Mouse (Mus musculus) adrenal gland, postnatal 10 days (tissue): ENCODE data around the gene Prmt2. TPM values are rescaled to one million over a fixed set of nuclear protein-coding genes. Genes with fewer than 3 reads are reported as not detected.

ENCODE experiments used
- DNase-seq: peaks from one replicate; pipeline ENCODE4 v3.0.0; 2021; ENCODE audit warnings: mixed read lengths
- long read RNA-seq, 2 experiments: library from polyadenylated mRNA; stranded (forward); transcript quantifications; one replicate each; pipeline ENCODE4 v2.0.0; 2021
- total RNA-seq, 2 experiments: library from RNA; stranded (reverse); gene quantifications; 2 replicates each; pipeline ENCODE4 v1.2.3; 2021

Prmt2 gene
- 10 to 100 TPM; 17.5 to 18.5 TPM for total RNA-seq
- long read RNA-seq, experiment 1, transcript Prmt2-202 (11 exons, 2,052 nt): minor isoform, 21 of 80 reads
- long read RNA-seq, experiment 1, transcript Prmt2-201 (11 exons, 2,016 nt): major isoform, 46 of 80 reads
- long read RNA-seq, experiment 1, partial matches to known transcripts: 6 of 80 reads
- long read RNA-seq, experiment 1, other reads (novel, unspliced or antisense): 4 of 80 reads
- long read RNA-seq, experiment 2, transcript Prmt2-202 (11 exons, 2,052 nt): minor isoform, 6 of 45 reads
- long read RNA-seq, experiment 2, transcript Prmt2-201 (11 exons, 2,016 nt): major isoform, 28 of 45 reads
- long read RNA-seq, experiment 2, partial matches to known transcripts: 6 of 45 reads
- long read RNA-seq, experiment 2, other reads (novel, unspliced or antisense): 4 of 45 reads

- DNase-seq: peak; percentile 93
Observed at GRCm38 (mm10) chr10:76237341-76238225, at the start of gene Prmt2. Gene Prmt2, minus strand, starts transcription at chr10:76237865.

- DNase-seq: no peak
Observed at GRCm38 (mm10) chr10:76278541-76279097, 41.0 kb upstream of the Prmt2 start.

- no peak for DNase-seq
Observed at GRCm38 (mm10) chr10:76275256-76275655, 37.6 kb upstream of the Prmt2 start.

GRCm38 (mm10) chr10:76271238-76271637, 33.6 kb upstream of the Prmt2 start:
- DNase-seq: peak; percentile 48

GRCm38 (mm10) chr10:76262431-76262830, 24.8 kb upstream of the Prmt2 start:
- no peak for DNase-seq

GRCm38 (mm10) chr10:76261447-76261846, 23.8 kb upstream of the Prmt2 start:
- no peak for DNase-seq

GRCm38 (mm10) chr10:76260358-76261059, 22.8 kb upstream of the Prmt2 start:
- DNase-seq: no peak

GRCm38 (mm10) chr10:76259566-76260232, 22.0 kb upstream of the Prmt2 start:
- DNase-seq: no peak

- DNase-seq: peak; percentile 78
Observed at GRCm38 (mm10) chr10:76257719-76258390, 20.2 kb upstream of the Prmt2 start.

GRCm38 (mm10) chr10:76257231-76257630, 19.6 kb upstream of the Prmt2 start:
- no peak for DNase-seq

GRCm38 (mm10) chr10:76255617-76256016, 18.0 kb upstream of the Prmt2 start:
- peak; percentile 56 for DNase-seq

GRCm38 (mm10) chr10:76253536-76253935, 15.9 kb upstream of the Prmt2 start, which contains the start of gene S100b:
Gene S100b, plus strand, starts transcription at chr10:76253853.
- peak; percentile 62 for DNase-seq

GRCm38 (mm10) chr10:76253079-76253478, 15.4 kb upstream of the Prmt2 start:
- DNase-seq: no peak

GRCm38 (mm10) chr10:76250870-76251269, 13.2 kb upstream of the Prmt2 start:
- DNase-seq: no peak

GRCm38 (mm10) chr10:76248647-76248968, 10.9 kb upstream of the Prmt2 start:
- no peak for DNase-seq

- DNase-seq: no peak
Observed at GRCm38 (mm10) chr10:76247960-76248646, 10.4 kb upstream of the Prmt2 start.

GRCm38 (mm10) chr10:76246601-76247000, 8.9 kb upstream of the Prmt2 start:
- DNase-seq: no peak

- no peak for DNase-seq
Observed at GRCm38 (mm10) chr10:76245106-76245505, 7.4 kb upstream of the Prmt2 start.

- no peak for DNase-seq
Observed at GRCm38 (mm10) chr10:76239401-76239800, 1.7 kb upstream of the Prmt2 start.

GRCm38 (mm10) chr10:76229627-76230026, 8.0 kb downstream of the Prmt2 start:
- DNase-seq: no peak
